Mouse (Mus musculus): ENCODE measurements around the gene Tra2b.
"Not testable (repeated sequence)": the region's sequence is repeated elsewhere in the genome, so short reads cannot be mapped to it uniquely, and the experiment has no call there.

Gene Tra2b

GRCm38 (mm10) chr16:22265849-22266376 is at the start of gene Tra2b:
Gene Tra2b, minus strand, starts transcription at chr16:22266005.
- DNase-seq (ENCODE audit: low read depth, low spot score) = peak; percentile 98

- DNase-seq (ENCODE audit: low read depth, low spot score) = peak; percentile 7
These were observed 44.8 kb upstream of the Tra2b start for GRCm38 (mm10) chr16:22310649-22311048.

- peak; percentile 55 for DNase-seq (ENCODE audit: low read depth, low spot score)
These were observed 36.8 kb upstream of the Tra2b start for GRCm38 (mm10) chr16:22302606-22303005.

- no peak for DNase-seq (ENCODE audit: low read depth, low spot score)
These were observed 35.6 kb upstream of the Tra2b start for GRCm38 (mm10) chr16:22301378-22301777.

GRCm38 (mm10) chr16:22296901-22297300 is 31.1 kb upstream of the Tra2b start:
- DNase-seq (ENCODE audit: low read depth, low spot score) = no peak

GRCm38 (mm10) chr16:22294812-22295211 is 29.0 kb upstream of the Tra2b start:
- DNase-seq (ENCODE audit: low read depth, low spot score) = not testable (repeated sequence)

GRCm38 (mm10) chr16:22293600-22293999 is 27.8 kb upstream of the Tra2b start:
- DNase-seq (ENCODE audit: low read depth, low spot score) = peak; percentile 13

- DNase-seq (ENCODE audit: low read depth, low spot score) = no peak
These were observed 26.6 kb upstream of the Tra2b start for GRCm38 (mm10) chr16:22292394-22292793.

- DNase-seq (ENCODE audit: low read depth, low spot score) = no peak
These were observed 23.8 kb upstream of the Tra2b start for GRCm38 (mm10) chr16:22289643-22290042.

GRCm38 (mm10) chr16:22286996-22287395 is 21.2 kb upstream of the Tra2b start:
- DNase-seq (ENCODE audit: low read depth, low spot score) = no peak

- no peak for DNase-seq (ENCODE audit: low read depth, low spot score)
These were observed 10.7 kb upstream of the Tra2b start for GRCm38 (mm10) chr16:22276536-22276935.

GRCm38 (mm10) chr16:22275142-22275541 is 9.3 kb upstream of the Tra2b start:
- no peak for DNase-seq (ENCODE audit: low read depth, low spot score)

GRCm38 (mm10) chr16:22270491-22270890 is 4.7 kb upstream of the Tra2b start:
- no peak for DNase-seq (ENCODE audit: low read depth, low spot score)

GRCm38 (mm10) chr16:22266384-22266783 is 579 bp upstream of the Tra2b start:
- DNase-seq (ENCODE audit: low read depth, low spot score) = no peak

- DNase-seq (ENCODE audit: low read depth, low spot score) = peak; percentile 92
These were observed 600 bp downstream of the Tra2b start for GRCm38 (mm10) chr16:22264962-22265848.

- DNase-seq (ENCODE audit: low read depth, low spot score) = peak; percentile 75
These were observed 1.4 kb downstream of the Tra2b start for GRCm38 (mm10) chr16:22264232-22264961.

GRCm38 (mm10) chr16:22263124-22263523 is 2.7 kb downstream of the Tra2b start:
- DNase-seq (ENCODE audit: low read depth, low spot score) = peak; percentile 21

GRCm38 (mm10) chr16:22261563-22261962 is 4.2 kb downstream of the Tra2b start:
- DNase-seq (ENCODE audit: low read depth, low spot score) = peak; percentile 6

- peak; percentile 6 for DNase-seq (ENCODE audit: low read depth, low spot score)
These were observed 5.2 kb downstream of the Tra2b start for GRCm38 (mm10) chr16:22260423-22261143.

GRCm38 (mm10) chr16:22252255-22252654 is 13.6 kb downstream of the Tra2b start:
- DNase-seq (ENCODE audit: low read depth, low spot score) = not testable (repeated sequence)

GRCm38 (mm10) chr16:22250307-22250706 is 15.5 kb downstream of the Tra2b start:
- no peak for DNase-seq (ENCODE audit: low read depth, low spot score)

- DNase-seq (ENCODE audit: low read depth, low spot score) = no peak
These were observed 16.1 kb downstream of the Tra2b start for GRCm38 (mm10) chr16:22249754-22250153.
